Mouse (Mus musculus) olfactory bulb, adult 2 months (tissue): ENCODE data around the gene Exo5.

Experiments
- CTCF ChIP-seq: fragments of 200-500 bp; IDR thresholded peaks from 2 replicates; pipeline ENCODE4 v1.5.1; 2012; ENCODE audit warnings: low read depth, mild to moderate bottlenecking, low read length, moderate library complexity; ENCODE audit not compliant: insufficient read depth
- POLR2A ChIP-seq: fragments of 200-500 bp; IDR thresholded peaks from 2 replicates; pipeline ENCODE4 v1.6.1; 2012; ENCODE audit warnings: mild to moderate bottlenecking, low read depth, low read length, moderate library complexity; ENCODE audit not compliant: insufficient read depth

DNA sequence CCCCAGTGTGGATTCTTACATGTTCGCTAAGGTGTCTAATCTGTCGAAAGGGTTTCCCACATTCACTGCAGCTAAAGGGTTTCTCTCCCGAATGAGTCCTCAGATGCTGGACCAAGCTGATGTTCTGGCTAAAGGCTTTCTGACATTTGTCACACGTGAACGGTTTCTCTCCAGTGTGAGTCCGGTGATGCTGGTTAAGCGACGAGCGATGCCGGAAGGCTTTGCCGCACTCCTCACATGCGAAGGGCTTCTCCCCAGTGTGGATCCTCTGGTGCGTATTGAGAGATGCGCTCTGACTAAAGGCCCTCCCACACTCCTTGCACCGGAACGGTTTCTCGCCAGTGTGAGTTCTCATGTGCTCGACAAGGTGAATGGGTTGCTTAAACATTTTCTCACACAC lies 5.9 kb upstream of the Exo5 start:
- TF ChIP-seq CTCF (no peak), POLR2A (no peak)
